Mouse (Mus musculus) lung, adult 2 months (tissue): ENCODE data around the gene Fopnl.

Experiments used
- CTCF ChIP-seq: fragments of 200-500 bp; IDR thresholded peaks from 2 replicates; pipeline ENCODE4 v1.5.1; 2011; ENCODE audit warnings: mild to moderate bottlenecking, low read length, control low read depth; ENCODE audit not compliant: insufficient read depth
- POLR2A ChIP-seq: fragments of 200-500 bp; IDR thresholded peaks from 2 replicates; pipeline ENCODE4 v1.6.1; 2011; ENCODE audit warnings: low read depth, mild to moderate bottlenecking, control low read depth, low read length, borderline replicate concordance; ENCODE audit errors: extremely low read depth

DNA sequence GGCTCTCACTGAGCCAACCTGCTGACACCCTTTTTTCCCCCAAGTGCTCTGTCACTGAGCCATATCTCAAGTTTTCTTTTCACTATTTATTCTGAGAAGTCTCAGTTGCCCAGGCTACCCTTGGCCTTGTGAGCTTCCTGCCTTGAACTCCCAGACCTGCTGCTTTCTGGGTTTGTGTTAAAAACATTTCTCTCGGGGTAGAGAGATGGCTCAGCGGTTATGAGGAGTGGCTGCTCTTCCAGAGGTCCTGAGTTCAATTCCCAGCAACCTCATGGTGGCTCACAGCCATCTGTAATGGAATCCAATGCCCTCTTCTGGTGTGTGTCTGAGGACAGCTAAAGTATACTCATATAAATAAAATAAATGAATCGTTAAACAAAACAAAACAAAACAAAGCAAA is 35.0 kb upstream of the Fopnl start:
- TF ChIP-seq CTCF, result no peak
- TF ChIP-seq POLR2A, result no peak
